Mouse (Mus musculus) forebrain, embryonic 11.5 days (tissue): ENCODE measurements around the gene Golm1. TPM values are rescaled to one million over a fixed set of nuclear protein-coding genes. Genes with fewer than 3 reads are reported as not detected.

ENCODE experiments used
- ATAC-seq: fragments of 200-750 bp; cut with Nextera tagmentation; replicated peaks from 2 replicates; pipeline ENCODE4 v1.8.0; 2017; ENCODE audit warnings: moderate TSS enrichment; ENCODE audit not compliant: low FRiP score
- DNase-seq: peaks from one replicate; pipeline ENCODE4 v3.0.0-alpha.2; 2017; ENCODE audit warnings: low spot score
- H3K27ac ChIP-seq: fragments of 300-500 bp; sonication (generic); 2 replicates; pipeline ENCODE4 v1.5.1; 2014; ENCODE audit warnings: low read depth, low read length
- H3K27me3 ChIP-seq: fragments of 300-500 bp; sonication (generic); 2 replicates; pipeline ENCODE4 v1.6.1; 2014; ENCODE audit warnings: mild to moderate bottlenecking, low read length, mixed read lengths; ENCODE audit not compliant: control insufficient read depth, insufficient read depth
- H3K36me3 ChIP-seq: fragments of 300-500 bp; sonication (generic); 2 replicates; pipeline ENCODE4 v1.6.1; 2014; ENCODE audit warnings: mild to moderate bottlenecking, low read length, moderate library complexity, mixed read lengths; ENCODE audit not compliant: control insufficient read depth, insufficient read depth
- H3K4me1 ChIP-seq: fragments of 300-500 bp; sonication (generic); replicated peaks from 2 replicates; pipeline ENCODE4 v1.6.1; 2014; ENCODE audit warnings: low read length, mixed read lengths; ENCODE audit not compliant: control insufficient read depth, insufficient read depth
- H3K4me2 ChIP-seq: fragments of 300-500 bp; sonication (generic); 2 replicates; pipeline ENCODE4 v1.6.1; 2014; ENCODE audit warnings: low read depth, mild to moderate bottlenecking, low read length, moderate library complexity, mixed read lengths; ENCODE audit not compliant: severe bottlenecking
- H3K4me3 ChIP-seq: fragments of 300-500 bp; sonication (generic); 2 replicates; pipeline ENCODE4 v1.5.1; 2014; ENCODE audit warnings: low read depth, low read length
- H3K9ac ChIP-seq: fragments of 300-500 bp; sonication (generic); 2 replicates; pipeline ENCODE4 v1.6.1; 2014; ENCODE audit warnings: low read length
- H3K9me3 ChIP-seq: fragments of 300-500 bp; sonication (generic); 2 replicates; pipeline ENCODE4 v1.6.1; 2016; ENCODE audit warnings: low read length, mixed read lengths; ENCODE audit not compliant: control insufficient read depth
- WGBS: fragments of 180-500 bp; shearing (Covaris S2); extraction: QIAGEN DNeasy Blood & Tissue Kit; methylation state at CpG from one replicate; pipeline ENCODE4 v1.1.7; 2014; 5-methylcytosine and 5-hydroxymethylcytosine counted together
- polyA plus RNA-seq: library from polyadenylated mRNA; unstranded; fragments of >200 nt; fragmentation: Nextera tagmentation; extraction: Ambion mirVana; gene quantifications from 2 replicates; pipeline ENCODE4 v1.2.1, GENCODE M21; 2014

Golm1 gene
- polyA plus RNA-seq, 1 experiment from 2014 or later = 131 TPM

GRCm38 (mm10) chr13:59652651-59653050 lies 23.0 kb downstream of the Golm1 start:
- Histone ChIP-seq H3K4me2 (no peak overlapping the region), H3K27ac (no peak overlapping the region), H3K9ac (no peak overlapping the region), H3K4me3 (no peak overlapping the region), H3K4me1 (peaks cover 10% of the 10 kb centered on the region; the same call in 1 of the 2 replicates), H3K27me3 (no peaks in the 10 kb centered on the region), H3K9me3 (no peaks in the 10 kb centered on the region), H3K36me3 (peaks cover 6% of the 10 kb centered on the region; the same call in 1 of the 2 replicates)
- DNase-seq (no peak), ATAC-seq (no peak)
- 65% methylated on average over 5 of the region's 5 CpGs for WGBS

- Histone ChIP-seq H3K4me3 (no peak overlapping the region), H3K27ac (no peak overlapping the region), H3K4me1 (no peaks in the 10 kb centered on the region), H3K9ac (no peak overlapping the region), H3K27me3 (no peaks in the 10 kb centered on the region), H3K36me3 (peaks cover 9% of the 10 kb centered on the region; the same call in 1 of the 2 replicates), H3K9me3 (no peaks in the 10 kb centered on the region), H3K4me2 (no peak overlapping the region)
- 86% methylated on average over 5 of the region's 5 CpGs for WGBS
- ATAC-seq (no peak), DNase-seq (no peak)
These were observed 25.8 kb downstream of the Golm1 start for GRCm38 (mm10) chr13:59649781-59650180.

DNA sequence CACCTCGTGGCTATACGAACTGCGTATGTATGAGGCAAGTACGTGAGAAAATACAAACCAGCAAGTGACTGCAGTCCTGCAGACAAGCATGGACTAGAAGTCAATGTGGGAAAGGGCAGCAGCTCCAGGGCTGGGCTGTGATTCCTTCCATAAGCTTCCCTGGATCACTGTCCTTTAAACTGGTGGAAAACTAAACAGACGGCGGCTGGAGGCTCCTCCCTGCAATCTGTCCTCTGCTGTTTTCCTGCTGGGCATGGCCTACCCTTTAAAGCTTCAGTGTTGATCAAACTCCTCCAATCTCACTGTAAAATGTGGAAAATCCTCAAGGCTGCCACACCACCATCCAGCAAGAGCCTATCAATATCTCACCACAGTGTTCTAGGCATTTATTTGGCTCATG lies 27.0 kb downstream of the Golm1 start:
- Histone ChIP-seq H3K27ac (no peak overlapping the region), H3K9ac (no peak overlapping the region), H3K36me3 (peaks cover 9% of the 10 kb centered on the region; the same call in 1 of the 2 replicates), H3K27me3 (no peaks in the 10 kb centered on the region), H3K4me2 (no peak overlapping the region), H3K4me3 (no peak overlapping the region), H3K9me3 (no peaks in the 10 kb centered on the region), H3K4me1 (no peaks in the 10 kb centered on the region)
- no peak for DNase-seq
- WGBS = 91% methylated on average over 6 of the region's 6 CpGs
- no peak for ATAC-seq

- Histone ChIP-seq H3K9ac (no peak overlapping the region), H3K9me3 (no peaks in the 10 kb centered on the region), H3K27me3 (no peaks in the 10 kb centered on the region), H3K4me3 (no peak overlapping the region), H3K36me3 (peaks cover 9% of the 10 kb centered on the region; the same call in 1 of the 2 replicates), H3K27ac (no peak overlapping the region), H3K4me1 (no peaks in the 10 kb centered on the region), H3K4me2 (no peak overlapping the region)
- WGBS = 84% methylated on average over 6 of the region's 6 CpGs
- ATAC-seq = no peak
- peak; percentile 32 for DNase-seq
These were observed 28.1 kb downstream of the Golm1 start for GRCm38 (mm10) chr13:59647484-59647883.

GRCm38 (mm10) chr13:59646674-59647244 lies 28.9 kb downstream of the Golm1 start:
- Histone ChIP-seq H3K9ac (no peak overlapping the region), H3K9me3 (no peaks in the 10 kb centered on the region), H3K27ac (no peak overlapping the region), H3K36me3 (peaks cover 9% of the 10 kb centered on the region; the same call in 1 of the 2 replicates), H3K4me2 (no peak overlapping the region), H3K4me3 (no peak overlapping the region), H3K27me3 (no peaks in the 10 kb centered on the region), H3K4me1 (no peaks in the 10 kb centered on the region)
- DNase-seq (peak; percentile 53), ATAC-seq (peak; percentile 58; the same call in 1 of the 2 replicates)
- 31% methylated on average over 11 of the region's 11 CpGs for WGBS

DNA sequence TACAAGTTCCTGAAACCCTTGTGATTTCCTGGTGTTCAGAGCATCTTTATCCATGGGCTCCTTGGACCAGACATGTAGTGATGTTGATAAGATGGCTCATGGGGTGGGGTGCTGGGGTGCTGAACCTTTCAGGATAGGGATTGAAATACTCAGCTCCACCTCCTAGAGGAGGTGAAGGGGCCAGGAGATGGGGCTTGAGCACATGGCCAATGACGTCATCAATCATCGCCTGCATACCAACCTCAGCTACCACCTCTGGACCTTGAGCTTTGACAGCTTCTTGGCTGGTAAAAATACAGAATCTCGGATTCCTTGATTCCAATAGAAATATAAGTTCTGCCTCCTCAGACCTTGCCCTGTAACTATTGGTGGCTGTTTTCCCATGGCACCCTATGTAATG lies 30.1 kb downstream of the Golm1 start:
- Histone ChIP-seq H3K27ac (no peak overlapping the region), H3K9ac (no peak overlapping the region), H3K9me3 (no peaks in the 10 kb centered on the region), H3K4me3 (no peak overlapping the region), H3K27me3 (no peaks in the 10 kb centered on the region), H3K36me3 (peaks cover 13% of the 10 kb centered on the region), H3K4me2 (no peak overlapping the region), H3K4me1 (no peaks in the 10 kb centered on the region)
- peak; percentile 8 for DNase-seq
- 88% methylated on average over 3 of the region's 3 CpGs for WGBS
- no peak for ATAC-seq

DNA sequence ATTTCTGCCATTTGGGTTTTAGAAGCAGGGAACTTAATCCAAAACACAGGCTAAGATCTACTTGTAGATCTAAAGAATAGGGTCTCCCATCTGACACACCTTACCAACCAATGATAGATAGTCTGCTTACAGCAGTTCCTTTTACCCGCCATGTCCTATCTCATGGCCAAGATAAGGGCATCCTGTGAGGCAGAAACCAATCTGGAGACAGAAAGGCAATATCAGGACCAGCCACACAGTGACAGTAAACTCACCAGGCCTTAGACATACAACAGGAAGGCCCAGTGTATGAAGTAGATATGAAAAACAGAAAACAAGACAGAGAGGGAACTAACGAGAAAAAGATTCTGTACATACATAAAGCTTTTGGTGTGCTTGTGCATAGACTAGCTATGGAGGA lies 32.8 kb downstream of the Golm1 start:
- Histone ChIP-seq H3K9me3 (no peaks in the 10 kb centered on the region), H3K4me2 (no peak overlapping the region), H3K27ac (no peak overlapping the region; the same call in 1 of the 2 replicates), H3K4me3 (no peak overlapping the region), H3K27me3 (no peaks in the 10 kb centered on the region), H3K4me1 (no peaks in the 10 kb centered on the region), H3K36me3 (peaks cover 9% of the 10 kb centered on the region), H3K9ac (no peak overlapping the region)
- no peak for DNase-seq
- no peak for ATAC-seq
- WGBS = 89% methylated on average over 2 of the region's 2 CpGs

- Histone ChIP-seq H3K4me3 (no peak overlapping the region), H3K4me2 (no peak overlapping the region), H3K9me3 (no peaks in the 10 kb centered on the region), H3K27ac (no peak overlapping the region), H3K9ac (no peak overlapping the region), H3K36me3 (peaks cover 11% of the 10 kb centered on the region), H3K4me1 (no peaks in the 10 kb centered on the region), H3K27me3 (no peaks in the 10 kb centered on the region)
- WGBS = 96% methylated on average over 6 of the region's 6 CpGs
- DNase-seq (no peak), ATAC-seq (no peak)
These were observed 35.5 kb downstream of the Golm1 start for GRCm38 (mm10) chr13:59640178-59640440.

DNA sequence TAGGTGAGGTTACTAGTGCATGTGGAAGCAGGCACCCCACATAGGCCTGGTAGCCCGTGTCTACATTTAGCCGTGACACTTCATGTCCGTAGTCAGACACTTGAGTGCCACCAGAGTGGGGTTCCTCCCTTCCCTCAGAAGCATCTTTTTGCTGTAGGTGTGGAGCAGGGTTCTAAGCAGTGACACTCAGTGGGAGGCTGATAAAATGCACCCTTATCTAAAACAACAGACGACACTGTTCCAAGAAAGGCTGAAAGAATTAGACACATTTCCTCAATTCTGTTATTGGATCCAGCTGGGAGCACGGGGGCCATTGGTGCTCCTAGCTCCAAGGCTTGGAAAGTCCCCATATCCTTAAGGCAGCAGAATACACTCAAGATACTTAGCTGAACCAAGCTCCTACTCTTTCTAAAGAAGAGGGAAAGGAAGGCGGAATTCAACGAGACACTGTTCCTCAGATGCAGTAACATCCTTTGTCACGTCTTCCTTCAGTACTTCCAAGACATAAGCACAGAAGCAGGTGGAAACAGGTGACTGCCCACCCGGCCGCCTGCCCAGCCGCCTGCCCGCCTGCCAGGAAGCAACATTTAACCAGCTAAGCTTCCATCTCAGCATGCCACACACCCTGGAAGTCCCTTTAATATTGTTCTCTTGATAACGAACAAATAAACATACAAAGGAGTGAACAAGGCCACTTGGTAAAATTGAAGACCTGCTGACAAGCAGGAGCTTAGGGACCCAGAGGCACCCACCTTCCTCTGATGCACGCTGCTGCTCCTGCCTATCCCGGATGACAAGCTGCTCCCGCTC lies 36.0 kb downstream of the Golm1 start:
- no peak overlapping the region for H3K4me3 ChIP-seq
- ATAC-seq = no peak
- H3K4me2 ChIP-seq = no peak overlapping the region
- DNase-seq = peak; percentile 33
- H3K9ac ChIP-seq = no peak overlapping the region
- no peaks in the 10 kb centered on the region for H3K27me3 ChIP-seq
- 90% methylated on average over 16 of the region's 16 CpGs for WGBS
- H3K4me1 ChIP-seq = no peaks in the 10 kb centered on the region
- H3K27ac ChIP-seq = no peak overlapping the region
- H3K9me3 ChIP-seq = no peaks in the 10 kb centered on the region
- H3K36me3 ChIP-seq = peaks cover 10% of the 10 kb centered on the region
